Mouse (Mus musculus) forebrain, embryonic 16.5 days (tissue): ENCODE results near the gene Wfdc15a. TPM values are rescaled to one million over a fixed set of nuclear protein-coding genes. Genes with fewer than 3 reads are reported as not detected.

ENCODE experiments used
- ATAC-seq: fragments of 200-750 bp; cut with Nextera tagmentation; 2 replicates; pipeline ENCODE4 v1.8.0; 2017; ENCODE audit warnings: mild to moderate bottlenecking, moderate library complexity
- H3K27ac ChIP-seq: fragments of 300-500 bp; sonication (generic); 2 replicates; pipeline ENCODE4 v1.5.1; 2014; ENCODE audit warnings: low read length, control low read depth
- H3K27me3 ChIP-seq: fragments of 300-500 bp; sonication (generic); replicated peaks from 2 replicates; pipeline ENCODE4 v1.6.1; 2014; ENCODE audit warnings: low read length; ENCODE audit not compliant: control insufficient read depth, insufficient read depth
- H3K36me3 ChIP-seq: fragments of 300-500 bp; sonication (generic); 2 replicates; pipeline ENCODE4 v1.6.1; 2014; ENCODE audit not compliant: control insufficient read depth, insufficient read depth
- H3K4me1 ChIP-seq: fragments of 300-500 bp; sonication (generic); replicated peaks from 2 replicates; pipeline ENCODE4 v1.6.1; 2014; ENCODE audit warnings: low read length; ENCODE audit not compliant: control insufficient read depth, insufficient read depth
- H3K4me2 ChIP-seq: fragments of 300-500 bp; sonication (generic); 2 replicates; pipeline ENCODE4 v1.6.1; 2014; ENCODE audit warnings: mild to moderate bottlenecking, low read length, control low read depth
- H3K4me3 ChIP-seq: fragments of 300-500 bp; sonication (generic); replicated peaks from 2 replicates; pipeline ENCODE4 v1.5.1; 2014; ENCODE audit warnings: mild to moderate bottlenecking, low read length, control low read depth
- H3K9ac ChIP-seq: fragments of 300-500 bp; sonication (generic); replicated peaks from 2 replicates; pipeline ENCODE4 v1.6.1; 2014; ENCODE audit warnings: low read depth, low read length, control low read depth
- H3K9me3 ChIP-seq: fragments of 300-500 bp; sonication (generic); 2 replicates; pipeline ENCODE4 v1.6.1; 2016; ENCODE audit warnings: low read length; ENCODE audit not compliant: control insufficient read depth
- WGBS: fragments of 180-500 bp; shearing (Covaris S2); extraction: QIAGEN DNeasy Blood & Tissue Kit; methylation state at CpG from one replicate; pipeline ENCODE4 v1.1.7; 2014; 5-methylcytosine and 5-hydroxymethylcytosine counted together
- polyA plus RNA-seq: library from polyadenylated mRNA; unstranded; fragments of >200 nt; fragmentation: Nextera tagmentation; extraction: Ambion mirVana; gene quantifications from 2 replicates; pipeline ENCODE4 v1.2.1, GENCODE M21; 2015

The Wfdc15a gene
- polyA plus RNA-seq, 1 experiment from 2014 or later: not detected

GRCm38 (mm10) chr2:164182692-164183255 is 17.2 kb downstream of the Wfdc15a start, which contains the start of gene Wfdc5:
TSS of gene Wfdc5 (minus strand) at chr2:164182742.
- H3K4me3 ChIP-seq: no peak within 1 kb of the TSS
- no peaks in the 10 kb centered on the region for H3K27me3 ChIP-seq
- H3K9me3 ChIP-seq: no peaks in the 10 kb centered on the region
- no peaks in the 10 kb centered on the region for H3K36me3 ChIP-seq
- ATAC-seq: no peak
- peaks cover 2% of the 10 kb centered on the region; the same call in 1 of the 2 replicates for H3K4me1 ChIP-seq
- 80% methylated on average over 7 of the region's 7 CpGs for WGBS
- H3K4me2 ChIP-seq: no peak within 1 kb of the TSS
- H3K27ac ChIP-seq: no peak within 1 kb of the TSS
- no peak within 1 kb of the TSS for H3K9ac ChIP-seq

DNA sequence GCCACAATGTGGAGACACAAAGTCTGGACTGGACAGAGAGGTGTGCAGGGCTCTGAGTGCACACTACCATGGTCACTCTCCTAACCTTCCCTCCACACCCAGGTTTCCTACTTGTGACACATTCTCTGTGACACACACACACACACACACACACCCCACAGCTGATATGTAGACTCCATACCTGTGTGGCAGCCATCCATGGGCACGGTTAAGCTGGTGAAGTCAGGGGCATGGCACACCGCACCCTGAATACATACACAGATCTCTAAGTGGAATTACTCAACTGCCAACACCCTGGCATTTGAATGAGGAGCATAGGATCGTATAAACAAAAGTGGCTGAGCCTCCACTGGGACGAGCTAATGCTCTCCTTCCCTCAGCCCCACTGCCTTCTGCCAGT is 19.2 kb downstream of the Wfdc15a start:
- Histone ChIP-seq H3K36me3 (no peaks in the 10 kb centered on the region), H3K9me3 (no peaks in the 10 kb centered on the region), H3K4me2 (no peak overlapping the region), H3K9ac (no peak overlapping the region), H3K27me3 (no peaks in the 10 kb centered on the region), H3K4me3 (no peak overlapping the region), H3K27ac (no peak overlapping the region), H3K4me1 (peaks cover 2% of the 10 kb centered on the region; the same call in 1 of the 2 replicates)
- ATAC-seq: no peak
- 84% methylated on average over 4 of the region's 4 CpGs for WGBS

- H3K9me3 ChIP-seq: no peaks in the 10 kb centered on the region
- H3K4me3 ChIP-seq: no peak overlapping the region
- H3K27me3 ChIP-seq: no peaks in the 10 kb centered on the region
- peaks cover 2% of the 10 kb centered on the region; the same call in 1 of the 2 replicates for H3K4me1 ChIP-seq
- no peak overlapping the region for H3K27ac ChIP-seq
- WGBS: 42% methylated on average over 3 of the region's 3 CpGs
- H3K4me2 ChIP-seq: no peak overlapping the region
- ATAC-seq: no peak
- H3K9ac ChIP-seq: no peak overlapping the region
- no peaks in the 10 kb centered on the region for H3K36me3 ChIP-seq
Observed at GRCm38 (mm10) chr2:164180124-164180523, 19.8 kb downstream of the Wfdc15a start.

GRCm38 (mm10) chr2:164177831-164178230 is 22.1 kb downstream of the Wfdc15a start:
- H3K9ac ChIP-seq: no peak overlapping the region
- H3K4me2 ChIP-seq: no peak overlapping the region
- whole genome bisulfite sequencing: 93% methylated on average over 5 of the region's 5 CpGs
- no peak overlapping the region for H3K27ac ChIP-seq
- peaks cover 8% of the 10 kb centered on the region; the same call in 1 of the 2 replicates for H3K27me3 ChIP-seq
- no peaks in the 10 kb centered on the region for H3K4me1 ChIP-seq
- H3K9me3 ChIP-seq: no peaks in the 10 kb centered on the region
- no peak overlapping the region for H3K4me3 ChIP-seq
- ATAC-seq: no peak
- H3K36me3 ChIP-seq: no peaks in the 10 kb centered on the region

DNA sequence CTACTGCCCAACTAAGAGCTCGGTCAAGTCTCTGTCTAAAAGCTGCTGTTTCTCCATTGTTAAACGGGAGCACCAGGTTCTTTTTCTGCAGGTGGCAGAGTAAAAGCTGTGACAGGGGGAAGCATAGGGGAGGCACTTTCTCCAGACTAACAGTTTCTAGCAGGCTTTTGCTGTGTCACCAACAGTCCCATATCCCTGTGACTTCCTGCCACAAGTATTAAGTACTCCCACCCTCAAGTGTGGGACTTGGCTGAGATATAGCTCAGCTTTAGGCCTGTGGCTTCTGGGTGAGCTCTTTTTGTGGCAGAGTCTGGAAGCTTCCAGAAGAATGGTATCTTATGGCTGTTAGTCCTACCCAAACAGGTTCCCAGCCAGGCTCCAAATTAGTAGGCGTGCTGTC is 24.1 kb downstream of the Wfdc15a start:
- Histone ChIP-seq H3K4me2 (no peak overlapping the region), H3K27ac (no peak overlapping the region), H3K4me1 (peaks cover 3% of the 10 kb centered on the region), H3K27me3 (peaks cover 20% of the 10 kb centered on the region), H3K4me3 (no peak overlapping the region), H3K9ac (no peak overlapping the region), H3K36me3 (no peaks in the 10 kb centered on the region), H3K9me3 (no peaks in the 10 kb centered on the region)
- WGBS: 61% methylated on average over 3 of the region's 3 CpGs
- no peak for ATAC-seq

GRCm38 (mm10) chr2:164174649-164175395 is 25.1 kb downstream of the Wfdc15a start:
- no peaks in the 10 kb centered on the region for H3K9me3 ChIP-seq
- WGBS: 69% methylated on average over 8 of the region's 8 CpGs
- no peak overlapping the region for H3K4me2 ChIP-seq
- peaks cover 27% of the 10 kb centered on the region for H3K27me3 ChIP-seq
- ATAC-seq: no peak
- peaks cover 9% of the 10 kb centered on the region for H3K4me1 ChIP-seq
- H3K9ac ChIP-seq: no peak overlapping the region
- H3K27ac ChIP-seq: no peak overlapping the region
- no peaks in the 10 kb centered on the region for H3K36me3 ChIP-seq
- H3K4me3 ChIP-seq: no peak overlapping the region

GRCm38 (mm10) chr2:164173394-164173793 is 26.5 kb downstream of the Wfdc15a start:
- no peak overlapping the region for H3K4me2 ChIP-seq
- H3K9me3 ChIP-seq: no peaks in the 10 kb centered on the region
- H3K27me3 ChIP-seq: peaks cover 41% of the 10 kb centered on the region
- 82% methylated on average over 3 of the region's 3 CpGs for WGBS
- no peaks in the 10 kb centered on the region for H3K36me3 ChIP-seq
- no peak overlapping the region for H3K9ac ChIP-seq
- H3K4me3 ChIP-seq: no peak overlapping the region
- no peak for ATAC-seq
- peaks cover 12% of the 10 kb centered on the region for H3K4me1 ChIP-seq
- H3K27ac ChIP-seq: no peak overlapping the region

GRCm38 (mm10) chr2:164170902-164171301 is 29.0 kb downstream of the Wfdc15a start, which contains the start of gene Kcns1:
TSS of gene Kcns1 (minus strand) at chr2:164171113.
- no peak for ATAC-seq
- H3K9me3 ChIP-seq: no peaks in the 10 kb centered on the region
- H3K4me2 ChIP-seq: peak within 1 kb of the TSS; percentile 62
- H3K36me3 ChIP-seq: no peaks in the 10 kb centered on the region
- H3K27me3 ChIP-seq: peaks cover 61% of the 10 kb centered on the region
- H3K9ac ChIP-seq: peak within 1 kb of the TSS; percentile 46; the same call in 1 of the 2 replicates
- peaks cover 16% of the 10 kb centered on the region for H3K4me1 ChIP-seq
- H3K4me3 ChIP-seq: peak within 1 kb of the TSS; percentile 40
- 1% methylated on average over 24 of the region's 29 CpGs for WGBS
- no peak within 1 kb of the TSS for H3K27ac ChIP-seq

DNA sequence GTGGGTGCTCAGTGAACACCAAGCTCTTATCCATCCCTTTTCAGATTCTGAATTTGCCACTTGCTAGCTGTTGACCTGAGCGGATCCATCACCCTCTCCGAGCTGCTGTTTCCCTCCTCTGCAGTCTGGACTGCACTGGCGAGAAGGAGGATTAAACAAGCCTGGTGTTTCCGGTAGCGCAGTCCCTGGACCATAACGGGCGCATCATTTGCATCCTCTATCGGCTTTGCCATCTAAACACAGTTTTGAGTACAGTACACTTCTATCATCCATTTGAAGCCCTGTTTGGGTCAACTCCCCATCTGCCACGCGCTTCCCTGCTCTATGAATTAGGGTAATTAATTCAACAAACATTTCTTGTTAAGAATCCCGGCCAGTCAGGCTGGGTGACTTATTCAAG is 29.6 kb downstream of the Wfdc15a start:
- peaks cover 16% of the 10 kb centered on the region for H3K4me1 ChIP-seq
- H3K27ac ChIP-seq: no peak overlapping the region
- H3K4me3 ChIP-seq: no peak overlapping the region; the same call in 1 of the 2 replicates
- H3K36me3 ChIP-seq: no peaks in the 10 kb centered on the region
- ATAC-seq: no peak
- H3K9ac ChIP-seq: no peak overlapping the region
- peak overlapping the region; percentile 62; the same call in 1 of the 2 replicates for H3K4me2 ChIP-seq
- H3K27me3 ChIP-seq: peaks cover 61% of the 10 kb centered on the region
- H3K9me3 ChIP-seq: no peaks in the 10 kb centered on the region
- WGBS: 1% methylated on average over 11 of the region's 11 CpGs
